Mouse (Mus musculus): ENCODE measurements at regions not wholly inside any gene's neighbourhood (a gene's known extent, or its start where the extent isn't known, plus 50 kb on each side); places are given as distances from the start of the nearest gene placed in this dataset.

DNA sequence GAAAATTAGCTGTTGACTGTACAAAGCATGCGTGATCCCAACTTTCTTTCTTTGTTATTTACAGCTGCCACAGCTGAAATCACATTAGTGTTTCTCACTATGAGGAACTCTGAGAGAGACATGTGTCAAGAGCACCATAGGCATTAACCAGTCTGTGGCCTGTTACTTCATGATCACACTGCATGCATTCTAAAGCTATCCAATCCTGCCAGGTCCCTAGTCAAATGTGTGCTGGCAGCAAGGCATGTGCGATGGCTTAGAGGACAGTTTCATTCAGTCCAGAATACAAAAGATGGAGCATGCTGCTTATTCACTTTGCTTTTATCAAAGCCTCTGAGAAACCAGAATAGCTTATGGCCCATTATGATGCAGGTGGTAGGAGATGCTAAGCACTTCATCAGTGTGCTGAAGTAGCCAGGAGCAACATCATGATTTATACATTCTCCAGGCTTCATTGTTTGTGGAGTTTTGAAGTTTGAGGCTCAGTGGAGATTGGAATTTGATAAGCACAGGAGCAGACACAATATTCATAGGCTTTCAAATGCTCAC is 882.9 kb upstream of the Lrrn3 start:
- DNase-seq (ENCODE audit: low spot score in 2 of 2), result no peak
- intact Hi-C loops (cut with DNase I), result no loop called here

DNA sequence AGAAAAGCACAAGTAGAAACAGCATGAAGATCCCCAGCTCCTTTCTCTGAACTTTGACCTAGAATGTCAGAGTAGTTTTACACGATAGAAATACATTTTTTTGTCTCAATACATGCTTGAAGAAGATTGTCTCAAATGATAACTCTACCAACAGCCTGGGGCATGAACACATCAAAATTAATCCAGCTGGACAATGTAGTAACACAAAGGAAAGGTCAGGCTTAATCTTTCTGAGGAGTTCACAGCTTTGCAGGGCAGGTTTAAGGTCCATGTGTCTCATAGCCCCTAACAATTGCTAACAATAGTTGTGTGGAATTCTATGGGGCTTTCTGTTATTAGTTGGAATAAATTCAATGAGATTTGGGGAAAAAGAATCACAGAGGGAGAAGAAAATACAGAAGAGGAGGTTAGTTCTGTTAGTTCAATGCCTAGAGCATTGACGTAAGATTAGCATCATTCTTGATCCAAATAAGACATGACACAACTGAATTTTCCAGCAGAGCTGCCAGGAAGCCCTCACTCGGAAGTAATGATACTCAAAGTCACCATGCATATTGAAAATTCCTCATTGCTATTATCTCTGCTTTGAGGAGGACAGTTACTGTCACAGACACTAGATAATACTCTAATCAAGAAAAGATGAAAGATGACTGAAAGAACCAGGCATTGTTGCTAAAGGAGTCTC is 852.9 kb upstream of the Lrrn3 start:
- intact Hi-C loops (cut with DNase I), result no loop called here

GRCm38 (mm10) chr12:42306429-42306828 is 820.2 kb upstream of the Lrrn3 start:
- intact Hi-C loops (cut with DNase I), result no loop called here
- DNase-seq (ENCODE audit: low spot score in 2 of 2), result no peak

More for the DNA sequence above, 852.9 kb upstream of the Lrrn3 start:
- DNase-seq (ENCODE audit: low spot score in 2 of 2), result no peak

GRCm38 (mm10) chr12:42277241-42278032 is 791.2 kb upstream of the Lrrn3 start:
- intact Hi-C loops (cut with DNase I), result no loop called here
- no peak for DNase-seq (ENCODE audit: low spot score in 2 of 2)

- no peak for DNase-seq (ENCODE audit: low spot score in 2 of 2)
- intact Hi-C loops (cut with DNase I), result no loop called here
Observed at GRCm38 (mm10) chr12:42250410-42250809, 764.2 kb upstream of the Lrrn3 start.

DNA sequence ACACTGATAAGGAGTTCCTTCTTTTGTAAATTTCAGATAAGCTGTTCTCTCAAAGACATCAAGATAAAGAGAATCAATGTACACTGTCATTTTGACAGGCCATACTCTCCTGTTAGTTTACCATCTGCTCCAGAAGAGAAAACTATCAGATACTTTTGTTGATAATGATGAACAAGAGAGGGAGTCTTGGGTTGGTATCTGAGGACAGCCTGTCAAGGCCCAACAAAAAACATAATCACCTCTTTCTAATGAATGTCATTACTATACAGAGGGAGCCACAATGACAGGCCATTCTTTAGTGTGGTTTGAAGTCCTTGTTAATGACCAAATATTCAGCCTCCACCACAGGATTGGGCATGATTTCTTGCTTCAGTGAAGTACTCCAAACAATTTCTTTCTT is 743.0 kb upstream of the Lrrn3 start:
- intact Hi-C loops (cut with DNase I), result no loop called here
- no peak for DNase-seq (ENCODE audit: low spot score in 2 of 2)

DNA sequence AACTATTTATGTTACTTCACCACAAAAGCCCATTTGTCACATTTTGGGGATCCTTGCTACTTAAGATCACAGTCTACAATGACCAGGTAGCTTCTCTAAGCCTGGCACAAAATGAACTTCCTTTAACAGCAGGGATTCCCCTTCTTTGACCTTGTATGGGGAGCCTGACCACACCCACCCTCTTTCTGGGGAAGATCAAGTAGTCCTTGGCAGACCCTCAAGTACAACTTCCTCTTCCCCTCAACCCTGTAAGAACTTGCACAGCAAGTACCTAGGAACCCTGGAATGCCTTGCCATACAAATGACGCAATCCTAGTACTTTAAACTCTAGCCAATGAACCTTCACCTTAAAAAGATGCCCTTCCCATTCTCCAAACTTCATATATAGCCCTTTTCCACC is 695.4 kb upstream of the Lrrn3 start:
- intact Hi-C loops (cut with DNase I), result no loop called here
- no peak for DNase-seq (ENCODE audit: low spot score in 2 of 2)

DNA sequence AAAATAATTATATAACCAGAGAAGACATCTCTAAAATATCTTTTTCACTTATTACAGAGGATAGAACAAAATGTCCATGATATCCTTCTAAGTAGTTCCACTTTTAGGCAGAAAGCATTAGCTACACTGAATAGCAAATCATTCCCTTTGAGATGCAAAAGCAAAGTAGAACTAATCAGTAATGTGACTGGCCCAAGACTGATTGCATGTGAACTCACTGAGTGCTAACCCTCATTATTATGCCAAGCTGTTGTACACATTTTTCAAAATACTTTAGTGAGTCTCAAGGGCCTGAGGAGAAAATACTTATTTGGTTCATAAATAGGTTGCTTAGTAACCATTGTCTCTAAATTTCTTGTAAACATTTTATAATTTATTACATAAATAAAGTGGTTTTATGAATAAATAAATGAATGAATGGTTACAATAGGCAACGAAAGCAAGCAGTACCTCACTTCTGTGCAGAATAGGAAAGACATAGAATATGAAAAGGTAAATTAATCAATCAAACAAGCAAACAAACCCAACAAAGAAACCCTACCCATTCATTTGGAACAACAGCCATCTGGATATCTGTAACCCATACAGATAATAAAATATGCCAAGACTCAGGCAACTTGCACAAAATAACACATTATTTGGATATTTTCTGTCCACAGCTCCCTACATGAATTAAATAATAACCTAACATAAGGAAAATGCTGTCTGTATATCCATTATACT is 693.9 kb upstream of the Lrrn3 start:
- no peak for DNase-seq (ENCODE audit: low spot score in 2 of 2)
- intact Hi-C loops (cut with DNase I), result no loop called here

GRCm38 (mm10) chr12:42147971-42148370 is 661.7 kb upstream of the Lrrn3 start:
- DNase-seq (ENCODE audit: low spot score in 2 of 2), result no peak
- intact Hi-C loops (cut with DNase I), result no loop called here

- no peak for DNase-seq (ENCODE audit: low spot score in 2 of 2)
- intact Hi-C loops (cut with DNase I), result no loop called here
Observed at GRCm38 (mm10) chr12:42138694-42139442, 652.6 kb upstream of the Lrrn3 start.

- no peak for DNase-seq (ENCODE audit: low spot score in 2 of 2)
- intact Hi-C loops (cut with DNase I), result no loop called here
Observed at GRCm38 (mm10) chr12:42138177-42138576, 651.9 kb upstream of the Lrrn3 start.

DNA sequence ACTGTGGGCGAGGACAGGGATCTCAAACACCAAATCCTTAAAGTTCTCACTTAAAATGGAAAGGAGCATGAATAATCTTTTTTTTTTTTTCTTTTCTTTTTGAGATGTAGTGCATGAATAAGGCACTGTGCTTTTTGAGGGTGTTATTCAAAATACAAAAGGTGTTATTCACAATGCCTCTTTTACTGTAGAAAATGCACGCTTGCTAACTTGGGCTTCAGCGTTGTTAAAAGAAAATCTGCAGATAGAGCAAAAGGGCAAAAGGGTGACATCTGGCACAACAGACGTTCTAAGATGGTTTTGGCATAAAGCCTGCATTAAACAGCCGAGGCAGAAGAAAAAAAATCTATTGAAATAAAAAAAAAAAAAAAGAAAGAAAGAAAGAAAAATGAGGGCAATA is 651.5 kb upstream of the Lrrn3 start:
- intact Hi-C loops (cut with DNase I), result no loop called here
- peak; percentile 12 to 17 for DNase-seq (ENCODE audit: low spot score in 2 of 2)

- intact Hi-C loops (cut with DNase I), result no loop called here
- no peak for DNase-seq (ENCODE audit: low spot score in 2 of 2)
Observed at GRCm38 (mm10) chr12:42100189-42100588, 614.0 kb upstream of the Lrrn3 start.

DNA sequence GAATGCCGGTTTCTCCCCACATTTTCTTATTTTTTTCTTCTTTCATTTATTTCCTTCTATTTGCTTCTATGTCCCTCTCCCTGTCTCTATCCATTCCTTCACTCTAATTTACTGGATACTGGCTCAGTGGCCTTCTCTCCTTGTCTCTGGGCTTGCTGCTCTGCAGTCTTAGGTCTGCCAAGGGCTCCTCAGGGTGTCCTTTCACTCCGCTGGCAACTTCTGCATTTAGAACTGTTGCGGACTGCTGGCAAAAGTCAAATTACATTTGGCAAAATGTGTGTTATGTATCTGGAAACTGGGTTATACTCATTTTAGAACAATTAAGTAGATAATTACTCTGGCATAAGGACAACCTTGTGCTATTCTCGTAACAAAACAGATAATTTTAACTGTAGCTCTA is 584.2 kb upstream of the Lrrn3 start:
- intact Hi-C loops (cut with DNase I), result no loop called here
- DNase-seq (ENCODE audit: low spot score in 2 of 2), result no peak

DNA sequence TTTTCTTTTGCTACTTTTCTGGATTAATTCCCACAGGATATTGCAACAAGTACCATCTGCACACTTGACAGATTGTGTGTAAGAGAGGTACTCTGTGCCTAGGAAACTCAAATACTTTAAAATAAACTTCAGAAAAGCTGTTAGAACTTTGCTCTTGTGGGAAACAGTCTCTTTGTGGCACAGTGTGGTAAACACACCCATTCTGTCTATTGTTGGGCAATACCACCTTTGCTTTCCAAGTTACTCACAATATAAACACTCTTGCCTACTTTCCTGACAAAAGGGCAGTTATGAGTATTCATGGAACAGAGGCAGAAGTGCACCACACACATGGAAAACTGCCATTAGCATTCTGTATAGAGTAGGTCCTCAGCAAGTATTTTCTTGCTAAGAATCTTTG is 577.5 kb upstream of the Lrrn3 start:
- intact Hi-C loops (cut with DNase I), result no loop called here
- no peak for DNase-seq (ENCODE audit: low spot score in 2 of 2)

GRCm38 (mm10) chr12:42049056-42049455 is 562.8 kb upstream of the Lrrn3 start:
- no peak for DNase-seq (ENCODE audit: low spot score in 2 of 2)
- intact Hi-C loops (cut with DNase I), result no loop called here

DNA sequence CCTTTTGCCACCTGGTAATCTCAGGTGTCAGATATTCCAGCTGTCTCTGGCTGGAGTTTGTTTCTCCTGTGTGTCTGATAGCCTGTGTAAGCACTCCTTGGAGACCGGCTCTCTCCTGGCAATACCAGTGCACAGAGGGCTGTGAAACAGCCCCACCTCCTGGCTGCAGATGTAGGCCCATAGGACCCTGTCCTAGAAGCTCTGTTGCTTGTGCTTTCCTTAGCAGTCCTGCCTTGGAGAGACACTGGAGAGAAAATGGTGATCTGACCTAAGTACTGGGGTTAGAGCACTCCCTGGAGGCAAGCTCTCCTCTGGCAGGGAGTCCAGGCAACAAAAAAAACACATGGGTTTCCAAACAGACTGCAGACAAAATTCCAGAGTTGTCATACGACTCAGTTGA is 541.6 kb upstream of the Lrrn3 start:
- intact Hi-C loops (cut with DNase I), result no loop called here

GRCm38 (mm10) chr12:42017506-42017905 is 531.3 kb upstream of the Lrrn3 start:
- intact Hi-C loops (cut with DNase I), result no loop called here
- no peak for DNase-seq (ENCODE audit: low spot score in 2 of 2)

More for the DNA sequence above, 541.6 kb upstream of the Lrrn3 start:
- no peak for DNase-seq (ENCODE audit: low spot score in 2 of 2)

DNA sequence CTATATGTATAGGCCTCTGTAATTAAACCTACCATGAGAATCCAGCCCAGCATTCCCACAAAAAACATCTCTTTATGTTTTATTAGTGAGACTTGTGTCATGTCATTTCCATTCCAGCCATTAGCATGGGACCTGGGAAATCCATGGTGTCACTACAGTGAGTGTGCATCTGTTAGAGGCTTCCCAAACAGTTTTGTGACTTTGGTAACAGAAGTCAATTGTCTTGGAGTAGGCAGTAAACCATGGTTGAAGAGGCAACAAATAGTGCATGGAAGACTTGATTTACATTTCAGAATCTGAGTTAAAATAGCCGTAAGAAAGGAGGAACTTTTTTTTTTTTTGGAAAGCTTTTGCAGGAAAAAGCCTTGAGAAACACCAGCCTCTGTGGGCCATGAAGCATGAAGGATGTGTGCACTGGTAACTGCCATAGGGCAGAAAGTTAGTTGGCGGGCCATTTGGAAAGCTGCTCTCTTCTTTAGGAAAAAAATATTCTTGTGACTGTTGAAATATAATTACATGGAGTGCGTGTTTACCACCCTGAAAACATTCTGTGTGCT is 522.7 kb upstream of the Lrrn3 start:
- DNase-seq (ENCODE audit: low spot score in 2 of 2), result no peak
- intact Hi-C loops (cut with DNase I), result no loop called here

All from left cerebral cortex, postnatal 36 days (tissue).